Mouse (Mus musculus) liver, embryonic 11.5 days (tissue): ENCODE measurements around the gene Hsd3b4. TPM values are rescaled to one million over a fixed set of nuclear protein-coding genes. Genes with fewer than 3 reads are reported as not detected.
"Not testable (repeated sequence)": the region's sequence is repeated elsewhere in the genome, so short reads cannot be mapped to it uniquely, and the experiment has no call there.

Source experiments
- ATAC-seq: fragments of 200-750 bp; cut with Nextera tagmentation; replicated peaks from 2 replicates; pipeline ENCODE4 v1.8.0; 2017; ENCODE audit warnings: moderate number of reproducible peaks, mild to moderate bottlenecking, moderate TSS enrichment, moderate library complexity; ENCODE audit not compliant: low FRiP score
- DNase-seq: peaks from one replicate; pipeline ENCODE4 v3.0.0-alpha.2; 2017; ENCODE audit warnings: low spot score
- H3K27ac ChIP-seq: fragments of 300-500 bp; sonication (generic); 2 replicates; pipeline ENCODE4 v1.5.1; 2014; ENCODE audit warnings: mild to moderate bottlenecking, low read depth, low read length, control low read depth
- H3K27me3 ChIP-seq: fragments of 300-500 bp; sonication (generic); replicated peaks from 2 replicates; pipeline ENCODE4 v1.6.1; 2014; ENCODE audit warnings: low read length, mixed read lengths; ENCODE audit not compliant: control insufficient read depth, insufficient read depth
- H3K36me3 ChIP-seq: fragments of 300-500 bp; sonication (generic); 2 replicates; pipeline ENCODE4 v1.6.1; 2014; ENCODE audit warnings: mild to moderate bottlenecking, low read length, moderate library complexity, mixed read lengths; ENCODE audit not compliant: control insufficient read depth, insufficient read depth
- H3K4me1 ChIP-seq: fragments of 300-500 bp; sonication (generic); replicated peaks from 2 replicates; pipeline ENCODE4 v1.6.1; 2014; ENCODE audit warnings: low read length, mixed read lengths; ENCODE audit not compliant: control insufficient read depth, insufficient read depth
- H3K4me2 ChIP-seq: fragments of 300-500 bp; sonication (generic); 2 replicates; pipeline ENCODE4 v1.6.1; 2014; ENCODE audit warnings: mild to moderate bottlenecking, control low read depth, moderate library complexity
- H3K4me3 ChIP-seq: fragments of 300-500 bp; sonication (generic); 2 replicates; pipeline ENCODE4 v1.5.1; 2014; ENCODE audit warnings: low read depth, low read length, control low read depth
- H3K9ac ChIP-seq: fragments of 300-500 bp; sonication (generic); 2 replicates; pipeline ENCODE4 v1.6.1; 2014; ENCODE audit warnings: low read depth, low read length, control low read depth
- H3K9me3 ChIP-seq: fragments of 300-500 bp; sonication (generic); 2 replicates; pipeline ENCODE4 v1.6.1; 2016; ENCODE audit warnings: low read length, inconsistent platforms, mixed read lengths; ENCODE audit not compliant: control insufficient read depth
- WGBS: fragments of 180-500 bp; shearing (Covaris S2); extraction: QIAGEN DNeasy Blood & Tissue Kit; methylation state at CpG from one replicate; pipeline ENCODE4 v1.1.7; 2014; 5-methylcytosine and 5-hydroxymethylcytosine counted together
- polyA plus RNA-seq: library from polyadenylated mRNA; unstranded; fragments of >200 nt; fragmentation: Nextera tagmentation; extraction: Ambion mirVana; gene quantifications from 2 replicates; pipeline ENCODE4 v1.2.1, GENCODE M21; 2014

The Hsd3b4 gene
- polyA plus RNA-seq, 1 experiment from 2014 or later = 0.11 TPM

DNA sequence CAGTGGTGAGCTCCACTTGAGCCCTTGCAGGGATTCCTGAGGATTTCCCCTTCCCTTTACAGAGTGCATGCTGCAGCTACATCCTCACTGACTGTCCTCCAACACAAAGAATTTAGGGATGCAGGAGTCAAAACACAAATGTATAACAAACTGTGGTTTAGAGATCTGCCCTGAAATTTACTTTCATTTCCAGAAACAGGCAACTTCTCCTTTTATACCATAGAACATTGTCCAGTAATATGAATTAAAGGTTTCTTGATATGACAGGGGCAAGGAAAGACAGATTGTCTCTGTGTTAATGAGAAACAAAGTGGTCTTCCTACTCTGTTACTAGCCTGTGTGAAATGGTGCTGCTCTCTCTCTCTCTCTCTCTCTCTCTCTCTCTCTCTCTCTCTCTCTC, 12.9 kb downstream of the Hsd3b4 start:
- not testable (repeated sequence) for H3K9me3 ChIP-seq, H3K4me3 ChIP-seq, H3K9ac ChIP-seq, H3K27ac ChIP-seq, DNase-seq, H3K4me2 ChIP-seq, H3K27me3 ChIP-seq, ATAC-seq, H3K36me3 ChIP-seq, H3K4me1 ChIP-seq

DNA sequence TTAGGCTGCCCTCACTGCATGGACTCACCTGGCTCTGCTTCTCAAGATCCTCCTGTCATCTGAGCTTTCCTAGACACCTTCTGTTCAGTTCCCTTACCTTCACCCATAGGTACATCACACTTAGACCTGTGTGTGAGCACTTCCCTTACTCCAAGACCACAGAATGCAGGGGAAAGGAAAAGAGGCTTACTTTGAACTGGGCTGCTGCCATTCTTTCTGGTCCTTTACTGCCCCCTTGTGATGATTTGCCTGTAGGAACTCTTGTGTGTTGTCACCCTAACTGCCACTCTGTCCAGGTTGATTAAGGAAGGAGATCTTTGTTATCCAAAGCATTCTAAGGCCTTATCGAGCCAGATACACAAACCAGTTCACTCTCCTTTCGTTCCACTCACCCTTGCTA, 13.6 kb downstream of the Hsd3b4 start:
- not testable (repeated sequence) for H3K4me1 ChIP-seq, H3K4me2 ChIP-seq, H3K27ac ChIP-seq, H3K36me3 ChIP-seq, H3K4me3 ChIP-seq, H3K9ac ChIP-seq, H3K9me3 ChIP-seq, H3K27me3 ChIP-seq, DNase-seq
- peak; percentile 39; the same call in 1 of the 2 replicates for ATAC-seq
- WGBS = no CpG with 5 or more reads among the region's 2 CpGs

DNA sequence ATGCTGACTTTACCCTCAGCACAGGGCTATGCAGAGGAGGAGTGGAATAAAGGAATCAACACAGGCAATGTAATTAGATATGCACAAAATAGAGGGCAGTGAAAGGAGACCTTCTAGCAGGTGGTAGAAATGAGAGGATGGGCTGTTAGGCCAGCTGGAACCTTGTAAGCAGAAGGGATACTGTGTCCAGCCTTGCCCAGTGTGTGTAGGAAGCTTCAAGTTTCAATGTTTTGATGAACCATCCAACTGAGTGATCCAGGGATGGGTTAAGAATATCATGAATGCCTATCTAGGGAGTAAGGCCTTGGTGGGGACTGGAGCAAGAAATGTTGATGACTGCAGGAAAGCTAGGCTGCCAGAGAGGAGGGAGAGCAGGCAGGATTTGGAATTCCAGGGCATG, 15.3 kb downstream of the Hsd3b4 start:
- not testable (repeated sequence) for H3K4me1 ChIP-seq, H3K36me3 ChIP-seq, H3K27me3 ChIP-seq, ATAC-seq, H3K27ac ChIP-seq, H3K4me3 ChIP-seq, H3K9ac ChIP-seq, DNase-seq, H3K9me3 ChIP-seq, H3K4me2 ChIP-seq

GRCm38 (mm10) chr3:98494184-98494583, 16.1 kb downstream of the Hsd3b4 start:
- not testable (repeated sequence) for ATAC-seq, H3K4me3 ChIP-seq, H3K4me1 ChIP-seq, H3K27me3 ChIP-seq, H3K4me2 ChIP-seq, H3K9ac ChIP-seq, DNase-seq, H3K27ac ChIP-seq, H3K9me3 ChIP-seq, H3K36me3 ChIP-seq

GRCm38 (mm10) chr3:98471499-98471898, 38.8 kb downstream of the Hsd3b4 start:
- not testable (repeated sequence) for H3K36me3 ChIP-seq, H3K9ac ChIP-seq, H3K27me3 ChIP-seq, H3K4me2 ChIP-seq, H3K27ac ChIP-seq, H3K4me1 ChIP-seq, DNase-seq, H3K9me3 ChIP-seq, H3K4me3 ChIP-seq, ATAC-seq

DNA sequence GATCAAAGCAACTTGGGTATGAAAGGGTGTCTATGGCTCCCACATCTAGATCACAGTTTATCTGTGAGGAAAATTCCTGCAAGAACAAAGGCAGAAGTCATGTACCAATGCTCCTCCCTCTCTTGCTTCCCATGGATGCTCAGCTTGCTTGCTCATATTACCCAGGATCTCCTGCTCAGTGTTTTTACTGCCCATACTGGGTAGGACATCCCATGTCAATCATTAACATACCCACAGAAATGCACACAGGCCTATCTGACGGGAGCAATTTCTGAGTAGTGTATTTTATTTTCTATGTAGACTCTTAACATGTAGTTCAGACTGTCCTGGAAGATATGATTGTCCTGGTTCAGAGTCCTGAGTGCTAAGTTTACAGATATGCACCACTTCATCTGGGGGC, 39.3 kb downstream of the Hsd3b4 start:
- H3K36me3 ChIP-seq, DNase-seq, H3K4me1 ChIP-seq, H3K27ac ChIP-seq, H3K4me3 ChIP-seq, H3K4me2 ChIP-seq, ATAC-seq, H3K27me3 ChIP-seq, H3K9ac ChIP-seq, H3K9me3 ChIP-seq: not testable (repeated sequence)
- no CpG with 5 or more reads among the region's 1 CpGs for WGBS

GRCm38 (mm10) chr3:98469323-98469722, 41.0 kb downstream of the Hsd3b4 start:
- H3K36me3 ChIP-seq, H3K4me1 ChIP-seq, H3K9me3 ChIP-seq, H3K9ac ChIP-seq, ATAC-seq, H3K4me2 ChIP-seq, H3K27ac ChIP-seq, DNase-seq, H3K27me3 ChIP-seq, H3K4me3 ChIP-seq: not testable (repeated sequence)
- 88% methylated on average over 1 of the region's 2 CpGs for WGBS

DNA sequence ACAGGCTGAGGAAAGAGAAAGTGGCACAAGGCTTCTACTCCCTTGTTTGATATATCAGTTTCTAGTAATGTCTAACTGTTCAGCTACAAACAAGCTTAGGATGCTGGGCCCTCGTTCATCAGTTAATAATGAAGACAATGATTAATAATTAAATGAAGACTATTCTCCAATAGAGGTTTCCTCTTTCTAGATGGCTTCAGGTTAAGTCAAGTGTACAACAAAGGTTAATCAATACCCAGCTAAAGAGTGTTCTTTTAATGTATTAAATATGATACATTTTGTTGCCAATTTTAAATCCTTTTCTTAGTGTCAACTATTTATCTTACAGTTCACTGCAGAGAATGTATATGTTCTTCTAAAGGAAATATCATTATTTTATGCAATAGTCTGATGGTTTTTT, 53.3 kb downstream of the Hsd3b4 start, which contains the start of gene Gm4450:
Gene Gm4450, minus strand, starts transcription at position 101 of the 400 bp plus-strand sequence.
- no CpG with 5 or more reads among the region's 1 CpGs for WGBS
- H3K27ac ChIP-seq, H3K9ac ChIP-seq, H3K4me2 ChIP-seq, H3K4me3 ChIP-seq, H3K9me3 ChIP-seq, DNase-seq, ATAC-seq, H3K36me3 ChIP-seq, H3K4me1 ChIP-seq, H3K27me3 ChIP-seq: not testable (repeated sequence)

- not testable (repeated sequence) for DNase-seq, H3K27me3 ChIP-seq, H3K4me2 ChIP-seq, H3K4me3 ChIP-seq, H3K4me1 ChIP-seq, H3K9ac ChIP-seq, H3K9me3 ChIP-seq, H3K27ac ChIP-seq, H3K36me3 ChIP-seq
- WGBS = 56% methylated on average over 5 of the region's 5 CpGs
- ATAC-seq = peak; percentile 41; the same call in 1 of the 2 replicates
Observed at GRCm38 (mm10) chr3:98453786-98454185, 56.5 kb downstream of the Hsd3b4 start.
